Mouse (Mus musculus) bone marrow, adult 2 months (tissue): Measurements from ENCODE around the gene Itpr1. TPM values are rescaled to one million over a fixed set of nuclear protein-coding genes. Genes with fewer than 3 reads are reported as not detected.

Experiments used
- H3K27ac ChIP-seq: fragments of 200-500 bp; 2 replicates; pipeline ENCODE4 v1.5.1; 2012; ENCODE audit warnings: low read depth, mild to moderate bottlenecking, control low read depth, inconsistent platforms, low read length; ENCODE audit not compliant: control insufficient read depth, poor library complexity, insufficient read depth
- H3K4me1 ChIP-seq: fragments of 200-500 bp; 2 replicates; pipeline ENCODE4 v1.6.1; 2011; ENCODE audit warnings: low read length; ENCODE audit not compliant: control insufficient read depth, insufficient read depth
- H3K4me3 ChIP-seq: fragments of 200-500 bp; replicated peaks from 2 replicates; pipeline ENCODE3; 2011; ENCODE audit warnings: mild to moderate bottlenecking, low read depth, low read length, control low read depth; ENCODE audit not compliant: control insufficient read depth
- CTCF ChIP-seq: fragments of 200-500 bp; IDR thresholded peaks from 2 replicates; pipeline ENCODE4 v1.5.1; 2011; ENCODE audit warnings: low read length, control low read depth; ENCODE audit not compliant: control insufficient read depth, insufficient read depth
- POLR2A ChIP-seq: fragments of 200-500 bp; IDR thresholded peaks from 2 replicates; pipeline ENCODE4 v1.6.1; 2011; ENCODE audit warnings: low read depth, mild to moderate bottlenecking, control low read depth, low read length, borderline replicate concordance; ENCODE audit not compliant: control insufficient read depth
- WGBS: fragments of 180-500 bp; shearing (Covaris S2); methylation state at CpG from one replicate; pipeline ENCODE4 v1.1.7; 2018; 5-methylcytosine and 5-hydroxymethylcytosine counted together
- polyA plus RNA-seq: library from polyadenylated mRNA; stranded (reverse); fragments of >200 nt; gene quantifications from 2 replicates; pipeline ENCODE4 v1.2.4, GENCODE M21; 2011; ENCODE audit warnings: low replicate concordance; ENCODE audit not compliant: missing spikeins, insufficient read depth, insufficient read length

Itpr1 gene
- polyA plus RNA-seq, 1 experiment: 32.8 TPM

GRCm38 (mm10) chr6:108467597-108467996, 254.7 kb downstream of the Itpr1 start:
- WGBS: 69% methylated on average over 6 of the region's 6 CpGs
- TF ChIP-seq CTCF (no peak), POLR2A (no peak)
- no peak overlapping the region for H3K4me3 ChIP-seq
- peak overlapping the region; percentile 14; the same call in 1 of the 2 replicates for H3K27ac ChIP-seq
- H3K4me1 ChIP-seq: peaks cover 8% of the 10 kb centered on the region

GRCm38 (mm10) chr6:108468226-108468825, 255.4 kb downstream of the Itpr1 start:
- TF ChIP-seq POLR2A: no peak
- TF ChIP-seq CTCF: no peak
- Histone ChIP-seq H3K4me3 (no peak overlapping the region), H3K27ac (peak overlapping the region; percentile 48; the same call in 1 of the 2 replicates), H3K4me1 (peaks cover 8% of the 10 kb centered on the region)
- WGBS: 77% methylated on average over 3 of the region's 3 CpGs

DNA sequence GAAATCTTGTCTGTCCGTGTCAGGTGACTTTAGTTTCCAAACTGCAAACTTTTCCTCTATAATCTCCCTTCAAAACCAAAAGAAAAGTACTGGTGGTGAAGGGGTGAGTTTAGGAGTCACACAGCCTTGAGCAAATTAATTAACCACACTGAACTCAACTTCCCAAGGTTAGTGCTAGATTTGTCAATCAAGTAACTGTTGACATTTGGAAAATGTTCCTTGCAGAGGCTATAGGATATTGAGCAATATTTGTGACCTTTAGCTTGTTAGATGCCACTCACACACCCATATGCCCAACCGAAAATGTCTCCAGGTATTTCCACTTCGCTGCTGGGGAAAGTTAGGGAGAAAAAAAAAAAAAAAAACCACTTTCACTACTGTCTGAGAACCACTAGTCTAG, 259.0 kb downstream of the Itpr1 start:
- H3K27ac ChIP-seq: no peak overlapping the region
- H3K4me1 ChIP-seq: peaks cover 7% of the 10 kb centered on the region
- no peak for TF ChIP-seq CTCF
- no peak for TF ChIP-seq POLR2A
- no peak overlapping the region for H3K4me3 ChIP-seq
- WGBS: 60% methylated on average over 3 of the region's 3 CpGs

DNA sequence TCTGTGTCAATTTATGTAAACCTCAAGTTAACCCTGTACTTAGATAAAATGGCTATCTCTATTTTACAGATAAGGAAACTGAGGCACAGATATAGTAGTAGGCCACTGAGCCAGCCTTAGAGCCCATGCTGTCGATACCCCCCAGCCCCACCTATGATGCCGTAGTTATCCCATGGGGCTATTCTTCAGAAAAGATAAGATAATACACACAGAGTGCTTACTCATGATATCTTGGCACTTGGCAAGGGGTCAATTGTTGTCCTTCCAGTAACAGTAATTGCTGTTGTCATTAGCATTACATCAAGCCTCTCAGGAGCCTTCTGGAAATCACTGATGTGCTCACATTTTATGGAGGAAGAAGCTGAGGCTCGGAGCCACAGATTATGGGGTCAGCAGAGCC, 259.9 kb downstream of the Itpr1 start:
- TF ChIP-seq POLR2A: no peak
- TF ChIP-seq CTCF: no peak
- H3K4me3 ChIP-seq: no peak overlapping the region
- peaks cover 4% of the 10 kb centered on the region for H3K4me1 ChIP-seq
- no peak overlapping the region for H3K27ac ChIP-seq
- 75% methylated on average over 3 of the region's 3 CpGs for WGBS

GRCm38 (mm10) chr6:108476797-108477235, 263.9 kb downstream of the Itpr1 start:
- peaks cover 1% of the 10 kb centered on the region; the same call in 1 of the 2 replicates for H3K4me1 ChIP-seq
- H3K4me3 ChIP-seq: no peak overlapping the region
- peak overlapping the region; percentile 82 for H3K27ac ChIP-seq
- TF ChIP-seq POLR2A: no peak
- TF ChIP-seq CTCF: no peak
- WGBS: 6% methylated on average over 8 of the region's 8 CpGs

GRCm38 (mm10) chr6:108477602-108478001, 264.7 kb downstream of the Itpr1 start:
- H3K27ac ChIP-seq: peak overlapping the region; percentile 82
- WGBS: 59% methylated on average over 6 of the region's 6 CpGs
- peaks cover 1% of the 10 kb centered on the region; the same call in 1 of the 2 replicates for H3K4me1 ChIP-seq
- no peak overlapping the region for H3K4me3 ChIP-seq
- TF ChIP-seq CTCF (no peak), POLR2A (no peak)

DNA sequence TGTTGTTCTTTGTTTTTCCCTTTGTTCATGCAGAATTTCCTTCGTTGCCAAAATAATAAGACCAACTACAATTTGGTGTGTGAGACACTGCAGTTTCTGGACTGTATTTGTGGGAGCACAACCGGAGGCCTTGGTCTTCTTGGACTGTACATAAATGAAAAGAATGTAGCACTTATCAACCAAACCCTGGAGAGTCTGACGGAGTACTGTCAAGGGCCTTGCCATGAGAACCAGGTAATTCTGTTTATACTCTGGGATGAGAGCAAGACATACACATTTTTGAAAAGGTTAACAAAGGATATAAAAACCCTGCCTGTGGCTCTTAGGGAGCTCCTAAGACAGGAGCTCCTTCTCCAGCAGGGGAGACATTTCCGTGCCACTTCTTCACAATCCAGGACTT, 268.3 kb downstream of the Itpr1 start:
- 86% methylated on average over 4 of the region's 4 CpGs for WGBS
- Histone ChIP-seq H3K4me1 (peaks cover 1% of the 10 kb centered on the region; the same call in 1 of the 2 replicates), H3K4me3 (no peak overlapping the region), H3K27ac (no peak overlapping the region)
- TF ChIP-seq POLR2A (no peak), CTCF (no peak)

- Histone ChIP-seq H3K4me3 (no peak overlapping the region), H3K4me1 (peaks cover 1% of the 10 kb centered on the region; the same call in 1 of the 2 replicates), H3K27ac (no peak overlapping the region)
- TF ChIP-seq CTCF (no peak), POLR2A (no peak)
- WGBS: 85% methylated on average over 5 of the region's 5 CpGs
Observed at GRCm38 (mm10) chr6:108482464-108482863, 269.6 kb downstream of the Itpr1 start.
